Mouse (Mus musculus) thymus, postnatal 14 days (tissue): ENCODE data around the gene Zmynd10.

Source experiments
- DNase-seq: peaks from one replicate; pipeline ENCODE4 v3.0.0; 2021

Gene Zmynd10

DNA sequence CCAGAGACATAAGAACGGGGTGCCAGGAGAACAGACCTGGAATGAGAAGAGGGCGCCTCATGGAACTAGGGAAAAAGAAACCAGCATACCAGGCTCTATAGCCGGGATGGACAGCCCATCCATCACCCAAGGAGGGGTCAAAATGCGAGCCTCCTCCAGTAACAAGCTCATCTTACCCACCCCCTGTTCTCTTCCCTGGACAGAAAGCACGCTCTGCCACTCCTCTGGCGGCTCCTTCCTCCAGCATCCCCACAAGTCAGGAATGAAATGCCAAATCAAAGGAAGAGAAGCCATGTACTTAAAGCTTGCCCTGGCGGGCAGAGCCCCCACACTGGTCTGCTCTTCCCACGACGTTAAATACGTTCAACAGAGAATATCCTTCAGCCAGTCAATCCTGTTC is 6.1 kb upstream of the Zmynd10 start:
- no peak for DNase-seq

DNA sequence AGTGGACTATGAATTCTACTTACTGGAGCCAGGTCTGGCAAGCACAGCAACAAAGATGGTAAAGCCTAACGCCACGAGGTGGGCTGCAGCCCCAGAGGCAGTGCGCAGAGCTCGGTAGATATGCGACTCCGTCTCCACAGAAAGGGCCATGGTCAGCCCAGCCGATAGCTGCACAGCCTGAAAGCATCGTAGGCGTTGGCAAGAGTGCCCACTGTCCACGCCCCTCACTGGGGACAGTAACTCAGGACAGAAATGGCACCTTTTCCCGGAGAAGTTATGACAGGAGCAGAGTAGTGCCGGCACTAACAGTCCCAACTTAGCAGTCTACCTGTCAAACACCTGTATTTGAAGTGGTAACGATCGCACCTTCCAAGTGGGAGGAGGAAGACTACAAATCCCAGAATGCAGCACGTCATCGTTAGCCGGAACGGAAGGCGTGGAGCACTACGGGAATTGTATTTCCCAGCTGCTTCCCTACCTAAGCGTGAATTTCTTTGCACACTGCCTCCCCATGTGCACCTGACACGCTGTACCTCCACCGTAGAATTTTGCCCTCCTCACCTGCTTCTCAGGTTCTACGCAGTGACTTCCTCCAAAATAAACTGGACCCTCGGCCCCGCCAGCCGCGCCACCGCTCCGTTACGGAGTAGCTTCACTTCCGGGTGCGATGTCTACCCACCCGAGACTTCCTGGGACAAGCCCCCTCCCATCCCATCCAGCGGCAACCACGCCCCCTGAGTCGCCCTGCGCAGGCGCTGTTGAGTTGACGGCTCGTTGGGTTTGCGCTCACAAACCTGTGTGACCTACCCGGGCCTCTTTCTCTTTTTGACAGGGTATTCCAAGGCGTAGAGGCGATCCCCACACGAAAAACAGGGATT is 5.4 kb upstream of the Zmynd10 start, which contains the start of the genes Cyb561d2 and Nprl2:
Gene Cyb561d2, minus strand, starts transcription at position 720 of the 878 bp plus-strand sequence.
Gene Nprl2, plus strand, starts transcription at position 753 of the 878 bp plus-strand sequence.
- peak; percentile 98 for DNase-seq

DNA sequence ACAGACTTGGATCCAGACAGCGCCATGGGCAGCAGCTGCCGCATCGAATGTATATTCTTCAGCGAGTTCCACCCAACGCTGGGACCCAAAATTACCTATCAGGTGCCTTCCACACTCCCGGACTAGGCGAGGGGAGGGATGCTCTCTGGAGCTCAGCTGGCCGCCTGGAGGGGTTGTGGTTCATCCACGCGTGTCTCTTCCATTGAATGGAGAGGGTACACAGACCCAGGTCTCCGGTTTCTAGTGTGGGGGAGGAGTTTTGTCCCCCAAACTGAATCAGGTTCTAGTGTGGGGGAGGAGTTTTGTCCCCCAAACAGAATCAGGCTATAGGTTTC is 4.8 kb upstream of the Zmynd10 start:
- no peak for DNase-seq

DNA sequence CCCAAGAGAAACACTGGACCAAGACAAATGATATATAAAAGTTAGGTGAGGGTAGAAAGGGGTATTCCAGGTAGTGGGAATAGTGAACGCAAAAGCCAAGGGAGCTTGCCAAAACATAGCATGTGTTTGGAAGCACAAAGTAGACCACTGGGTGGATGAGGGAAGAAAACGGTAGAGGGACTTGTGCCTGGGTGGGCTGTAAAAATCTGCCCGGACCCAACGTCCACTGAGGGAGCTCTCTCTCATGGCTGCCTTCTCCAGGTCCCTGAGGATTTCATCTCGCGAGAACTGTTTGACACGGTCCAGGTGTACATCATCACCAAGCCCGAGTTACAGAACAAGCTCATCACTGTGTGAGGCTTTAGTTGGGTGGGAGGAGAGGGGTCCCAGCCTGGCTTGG is 4.4 kb upstream of the Zmynd10 start:
- no peak for DNase-seq

DNA sequence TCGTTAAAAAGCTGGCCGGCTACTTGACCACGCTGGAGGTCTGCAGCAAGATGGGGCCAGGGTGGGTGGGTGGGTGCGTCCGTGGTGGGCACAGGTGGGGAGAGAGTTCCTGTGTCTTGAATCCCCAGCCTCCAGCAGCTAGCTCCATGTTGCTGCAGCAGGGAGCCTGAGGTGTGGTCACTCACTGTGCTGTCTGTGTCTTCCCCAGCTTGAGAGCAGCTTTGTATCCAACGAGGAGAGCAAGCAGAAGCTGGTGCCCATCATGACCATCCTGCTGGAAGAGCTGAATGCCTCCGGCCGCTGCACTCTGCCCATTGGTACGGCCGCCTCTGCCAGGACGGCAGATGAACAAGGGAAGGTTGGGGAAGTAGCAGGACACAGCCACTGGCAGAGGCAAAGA is 3.8 kb upstream of the Zmynd10 start:
- DNase-seq = no peak

DNA sequence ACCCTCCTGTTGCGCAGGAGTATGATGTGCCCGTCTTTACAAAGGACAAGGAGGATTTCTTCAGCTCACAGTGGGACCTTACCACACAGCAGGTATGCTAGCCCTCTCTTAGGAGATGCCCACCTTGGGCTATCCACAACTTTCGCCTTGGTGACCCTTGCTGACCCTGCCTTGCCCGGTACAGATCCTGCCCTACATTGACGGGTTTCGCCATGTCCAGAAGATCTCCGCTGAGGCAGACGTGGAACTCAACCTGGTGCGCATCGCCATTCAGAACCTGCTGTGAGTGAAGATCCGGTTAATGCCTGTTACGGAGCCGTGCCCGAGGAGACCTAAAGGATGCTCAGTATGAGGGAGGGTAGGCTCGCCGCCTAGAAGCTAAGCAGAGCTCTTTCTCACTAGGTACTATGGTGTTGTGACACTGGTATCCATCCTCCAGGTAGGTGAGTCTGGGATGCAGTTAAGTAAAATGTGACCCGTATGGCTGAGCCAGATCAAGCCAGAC is 2.9 kb upstream of the Zmynd10 start:
- DNase-seq = no peak

DNA sequence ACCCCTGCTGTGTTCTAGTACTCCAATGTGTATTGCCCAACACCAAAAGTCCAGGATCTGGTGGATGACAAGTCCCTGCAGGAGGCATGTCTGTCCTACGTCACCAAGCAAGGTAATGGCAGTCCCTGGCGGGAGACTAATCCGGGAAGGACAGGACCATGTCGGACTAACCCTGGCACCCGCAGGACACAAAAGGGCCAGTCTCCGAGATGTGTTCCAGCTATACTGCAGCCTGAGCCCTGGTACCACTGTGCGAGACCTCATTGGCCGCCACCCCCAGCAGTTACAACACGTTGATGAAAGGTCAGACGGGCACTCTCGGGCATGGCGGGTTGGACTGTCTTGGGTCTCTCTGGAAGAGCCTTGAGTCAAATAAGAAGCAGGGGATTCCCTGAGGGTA is 2.4 kb upstream of the Zmynd10 start:
- DNase-seq = no peak

DNA sequence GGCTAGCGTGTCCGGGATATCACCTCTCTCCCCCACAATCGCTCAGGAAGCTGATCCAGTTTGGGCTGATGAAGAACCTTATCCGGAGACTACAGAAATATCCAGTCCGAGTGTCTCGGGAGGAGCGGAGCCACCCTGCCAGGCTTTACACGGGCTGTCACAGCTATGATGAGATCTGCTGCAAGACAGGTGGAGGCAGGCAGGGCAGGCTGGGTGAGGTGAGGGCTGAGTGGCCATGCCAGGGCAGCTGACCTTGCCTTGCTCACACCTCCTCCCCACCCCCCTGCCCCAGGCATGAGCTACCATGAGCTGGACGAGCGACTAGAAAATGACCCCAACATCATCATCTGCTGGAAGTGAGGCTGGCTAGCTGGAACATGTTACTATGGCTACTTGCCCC is 1.9 kb upstream of the Zmynd10 start:
- no peak for DNase-seq

DNA sequence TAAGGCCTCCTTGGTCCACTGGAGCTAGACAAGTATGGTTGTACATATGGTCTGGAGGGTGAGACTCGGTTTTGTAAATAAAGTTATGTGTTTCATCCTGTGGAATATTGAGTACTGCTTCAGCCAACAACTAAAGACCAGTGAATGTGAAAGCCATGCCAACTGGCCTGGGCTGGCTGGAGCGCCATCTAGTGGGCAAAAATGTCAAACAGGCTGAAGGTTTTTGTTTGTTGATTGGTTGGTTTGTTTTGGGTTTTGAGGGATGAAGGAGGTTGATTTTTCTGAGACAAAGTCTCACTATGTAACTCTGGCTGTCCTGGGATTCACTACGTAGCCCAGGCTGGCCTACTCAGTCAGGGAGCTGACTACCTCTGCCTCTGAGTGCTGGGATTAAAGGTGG is 1.5 kb upstream of the Zmynd10 start:
- DNase-seq = peak; percentile 79

DNA sequence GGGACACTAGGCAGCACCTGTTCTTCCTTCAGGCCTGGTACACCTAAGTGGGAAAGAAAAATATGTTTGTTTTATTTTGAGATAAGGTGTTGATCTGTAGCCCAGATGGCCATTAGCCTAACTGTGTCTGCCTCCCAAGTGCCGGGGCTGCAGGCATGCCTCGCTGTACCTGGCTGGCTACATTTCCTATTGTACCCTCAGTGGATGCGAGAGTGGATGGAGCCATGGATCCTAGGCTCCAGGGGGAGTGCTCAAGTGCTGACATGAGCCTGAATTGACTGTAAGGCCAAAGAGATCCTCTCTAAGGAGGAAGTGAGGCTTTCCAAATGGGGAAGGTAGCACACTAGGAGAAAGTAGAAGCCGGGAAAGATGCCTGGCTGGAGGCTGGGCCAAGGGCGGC is 859 bp downstream of the Zmynd10 start:
- DNase-seq = no peak

DNA sequence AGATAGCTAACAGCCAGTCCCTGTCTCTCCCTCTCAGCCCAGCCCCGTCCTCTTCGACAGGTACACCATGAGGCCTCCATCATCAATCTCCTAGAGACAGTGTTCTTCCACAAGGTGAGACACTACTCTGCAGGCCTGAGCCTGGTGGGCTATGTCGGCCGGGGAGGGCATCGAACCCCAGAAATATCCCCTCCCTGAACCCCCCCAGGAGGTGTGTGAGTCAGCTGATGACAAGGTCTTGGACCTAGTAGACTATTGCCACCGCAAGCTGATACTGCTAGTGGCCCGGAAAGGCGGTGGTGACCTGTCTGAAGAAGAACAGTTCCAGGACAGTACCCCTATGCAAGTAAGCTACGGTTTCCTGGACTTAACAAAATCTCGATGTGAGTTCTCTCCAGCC is 1.7 kb downstream of the Zmynd10 start:
- no peak for DNase-seq

DNA sequence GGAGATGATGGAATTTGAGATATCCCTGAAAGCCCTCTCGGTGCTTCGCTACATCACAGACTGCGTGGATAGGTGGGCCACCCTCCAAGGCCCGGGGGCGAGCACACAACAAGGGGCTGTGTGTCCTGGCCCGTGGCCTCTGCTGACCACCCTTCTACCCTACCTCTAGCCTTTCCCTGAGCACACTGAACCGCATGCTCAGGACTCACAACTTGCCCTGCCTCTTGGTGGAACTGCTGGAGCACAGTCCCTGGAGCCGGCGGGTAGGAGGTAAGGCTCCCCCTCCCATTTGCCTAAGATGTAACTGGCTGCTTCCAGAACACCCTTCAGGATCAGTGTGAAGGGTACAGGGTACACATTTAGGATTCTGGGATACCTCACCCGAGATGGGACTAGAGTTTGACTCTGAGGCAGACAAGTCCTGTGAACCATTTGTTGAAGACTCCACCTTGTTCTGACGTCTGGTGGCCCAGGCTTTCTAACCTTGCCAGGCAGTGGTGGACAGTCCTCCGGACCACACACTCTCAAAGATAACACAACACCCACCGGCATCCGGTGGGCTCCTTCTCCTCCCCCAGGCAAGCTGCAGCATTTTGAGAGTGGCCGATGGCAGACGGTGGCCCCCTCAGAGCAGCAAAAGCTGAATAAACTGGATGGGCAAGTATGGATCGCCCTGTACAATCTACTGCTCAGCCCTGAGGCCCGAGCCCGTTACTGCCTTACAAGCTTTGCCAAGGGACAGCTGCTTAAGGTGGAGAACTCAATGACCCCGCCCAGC is 2.4 kb downstream of the Zmynd10 start:
- DNase-seq = no peak

DNA sequence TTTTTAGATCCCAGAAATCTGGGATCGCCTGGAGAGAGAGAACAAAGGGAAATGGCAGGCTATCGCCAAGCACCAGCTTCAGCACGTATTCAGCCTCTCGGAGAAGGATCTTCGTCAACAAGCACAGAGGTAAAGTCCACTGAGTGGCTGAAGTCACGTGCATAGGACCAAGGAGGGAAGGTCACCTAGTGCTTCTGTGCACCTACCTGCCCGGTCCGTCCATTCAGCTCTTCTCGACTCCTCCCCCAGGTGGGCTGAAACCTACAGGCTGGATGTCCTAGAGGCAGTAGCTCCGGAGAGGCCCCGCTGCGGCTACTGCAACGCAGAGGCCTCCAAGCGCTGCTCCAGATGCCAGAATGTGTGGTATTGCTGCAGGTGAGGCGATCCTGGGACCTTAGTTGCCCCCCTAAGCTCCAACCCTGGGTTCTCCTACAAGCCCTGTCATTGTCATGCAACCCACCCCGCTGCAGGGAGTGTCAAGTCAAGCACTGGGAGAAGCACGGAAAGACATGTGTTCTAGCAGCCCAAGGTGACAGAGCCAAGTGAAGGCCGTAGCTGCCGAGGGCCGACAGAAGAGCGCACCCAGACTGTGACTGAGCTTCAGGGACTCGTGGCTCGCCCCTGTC is 3.5 kb downstream of the Zmynd10 start:
- no peak for DNase-seq

DNA sequence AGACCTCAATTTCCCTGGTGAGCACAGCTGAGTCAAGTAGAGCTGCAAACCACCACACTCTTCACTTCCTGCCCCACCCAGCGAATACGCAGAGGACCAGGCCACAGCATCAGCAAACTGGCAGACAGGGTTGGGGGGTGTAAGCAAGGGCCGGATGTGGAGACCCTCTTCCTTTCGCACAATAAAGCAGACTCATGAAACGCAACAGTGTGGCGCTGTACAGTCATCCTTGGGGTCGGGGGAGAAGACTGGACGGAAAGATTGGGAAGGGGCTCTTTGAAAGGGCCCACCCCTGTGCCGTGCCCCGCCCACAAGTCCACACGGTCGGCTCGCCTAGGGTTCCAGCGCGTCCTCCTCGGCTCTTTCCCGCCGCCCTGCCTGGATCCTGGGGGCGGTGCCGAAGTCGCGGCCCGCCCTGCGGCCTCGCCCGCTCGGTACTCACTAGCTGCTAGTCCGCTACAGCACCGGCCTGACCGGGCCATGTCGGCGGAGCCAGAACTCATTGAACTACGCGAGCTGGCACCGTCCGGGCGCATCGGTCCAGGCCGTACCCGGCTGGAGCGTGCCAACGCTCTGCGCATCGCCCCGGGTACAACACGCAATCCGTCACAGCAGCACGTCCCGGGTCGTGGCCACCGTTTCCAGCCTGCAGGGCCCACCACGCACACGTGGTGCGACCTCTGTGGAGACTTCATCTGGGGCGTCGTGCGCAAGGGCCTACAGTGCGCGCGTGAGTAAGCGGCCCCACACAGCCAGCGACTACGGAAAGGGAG is 4.2 kb downstream of the Zmynd10 start, which contains the start of gene Rassf1:
Gene Rassf1, plus strand, starts transcription at position 439 of the 773 bp plus-strand sequence.
- peak; percentile 83 for DNase-seq

DNA sequence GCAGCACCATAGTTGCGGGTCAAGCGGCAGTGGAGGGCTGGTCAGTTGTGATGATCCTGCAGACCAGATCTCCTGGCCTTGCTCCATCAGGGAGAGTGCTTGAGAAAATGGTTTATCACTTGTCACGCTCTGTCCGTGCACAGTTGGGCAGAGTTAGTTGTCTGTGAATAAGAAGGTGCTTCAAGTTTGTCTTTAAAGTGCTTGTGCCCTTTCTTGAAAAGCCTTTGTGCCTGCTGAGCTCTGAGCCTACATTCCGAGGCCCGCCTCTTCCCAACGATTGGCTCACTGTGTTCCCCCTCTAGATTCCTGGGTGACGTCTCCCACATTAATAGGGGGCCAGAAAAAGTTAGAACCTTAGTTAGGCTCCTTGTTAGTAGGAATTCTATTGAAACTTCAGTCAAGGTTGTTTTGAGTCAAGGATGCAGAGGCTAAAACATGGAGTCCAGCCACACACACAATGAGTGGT is 4.8 kb downstream of the Zmynd10 start:
- no peak for DNase-seq

DNA sequence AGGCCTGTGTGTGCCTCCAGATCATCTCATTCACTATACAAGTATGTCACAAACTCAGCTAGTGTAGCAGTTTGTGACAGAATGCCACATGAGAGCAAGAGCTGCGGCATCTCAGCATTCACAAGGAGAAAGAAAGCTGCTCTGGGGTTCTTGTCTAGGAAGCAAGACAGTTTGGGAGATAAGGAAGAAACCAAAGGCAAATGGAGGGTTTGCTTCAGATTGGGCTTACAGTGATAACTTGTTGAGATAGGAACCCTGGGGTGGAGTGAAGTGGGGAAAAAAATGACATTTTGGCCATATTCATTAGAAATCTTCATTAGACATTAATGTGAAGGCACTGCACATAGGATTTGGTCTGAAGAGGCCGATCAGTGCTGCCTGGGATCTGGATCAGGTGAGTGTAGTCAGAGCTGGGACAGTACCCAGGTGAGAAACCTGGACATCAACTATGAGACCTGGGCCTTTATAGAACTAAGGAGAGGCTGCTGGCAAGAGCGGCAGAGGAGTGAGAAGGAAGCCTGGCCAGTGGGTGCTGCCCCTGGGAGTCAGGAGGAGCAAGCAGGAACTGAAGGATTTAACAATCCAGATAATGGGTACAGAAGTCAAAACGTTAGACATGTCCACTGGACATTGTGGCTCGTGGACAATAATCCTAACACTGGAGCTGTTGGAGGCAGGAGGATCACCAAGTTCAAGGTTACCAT is 5.7 kb downstream of the Zmynd10 start:
- DNase-seq = no peak

DNA sequence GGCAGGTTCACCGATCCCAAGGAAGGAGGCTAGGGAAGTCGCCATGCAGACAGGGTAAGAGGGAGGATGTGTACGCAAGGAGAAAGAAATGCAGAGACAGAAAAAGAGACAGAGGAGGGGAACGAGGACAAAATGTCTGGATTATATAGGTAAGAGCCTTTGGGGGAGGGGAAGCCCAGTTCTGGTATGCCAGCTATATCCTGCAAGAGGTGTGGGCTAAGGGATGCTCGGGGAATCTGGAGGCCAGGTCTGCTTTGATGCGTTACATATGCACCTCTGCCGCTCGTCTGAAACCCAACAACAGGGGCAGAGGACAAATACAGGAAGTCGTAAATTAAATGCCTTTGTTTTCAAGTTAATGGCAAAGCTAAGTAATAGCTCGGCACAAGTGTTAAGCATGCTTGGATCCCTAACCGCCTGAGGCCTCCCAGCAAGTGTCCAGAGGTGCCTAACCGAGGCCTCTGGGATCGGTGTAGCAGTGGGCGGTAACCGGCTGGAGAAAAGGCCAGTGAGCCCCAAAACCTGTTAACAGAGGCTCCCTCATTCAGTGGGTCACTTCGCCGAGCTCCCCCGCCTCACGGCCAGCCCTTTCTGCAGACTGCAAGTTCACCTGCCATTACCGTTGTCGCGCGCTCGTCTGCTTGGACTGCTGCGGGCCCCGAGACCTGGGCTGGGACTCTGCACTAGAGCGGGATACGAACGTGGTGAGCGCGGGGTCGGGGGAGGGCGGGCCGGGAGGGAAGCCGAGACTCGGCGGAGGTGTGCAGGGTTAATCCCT is 6.6 kb downstream of the Zmynd10 start:
- DNase-seq = peak; percentile 72

DNA sequence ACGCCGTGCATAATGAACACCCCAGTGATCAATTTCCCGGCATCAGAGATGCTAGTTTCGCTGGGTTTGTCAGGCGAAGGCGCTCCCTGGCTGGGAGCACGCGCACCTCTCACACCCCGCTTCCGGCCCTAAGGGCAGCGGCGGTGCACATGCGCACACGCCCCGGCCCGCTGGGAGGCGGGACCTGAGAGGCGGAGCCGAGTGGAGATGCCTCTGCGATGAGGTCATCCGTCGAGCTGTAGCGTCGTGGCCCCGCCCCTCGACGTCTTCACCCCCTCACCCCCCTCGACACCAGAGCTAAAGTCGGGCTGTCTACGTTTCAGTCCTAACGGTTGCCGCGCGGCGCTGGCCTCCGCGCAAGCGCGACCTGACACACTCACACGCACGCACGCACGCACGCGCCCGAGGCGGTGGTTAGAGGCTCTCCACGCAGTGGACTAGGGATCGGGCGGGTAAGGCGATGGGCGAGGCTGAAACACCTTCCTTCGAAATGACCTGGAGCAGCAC is 7.3 kb downstream of the Zmynd10 start:
- peak; percentile 97 for DNase-seq

DNA sequence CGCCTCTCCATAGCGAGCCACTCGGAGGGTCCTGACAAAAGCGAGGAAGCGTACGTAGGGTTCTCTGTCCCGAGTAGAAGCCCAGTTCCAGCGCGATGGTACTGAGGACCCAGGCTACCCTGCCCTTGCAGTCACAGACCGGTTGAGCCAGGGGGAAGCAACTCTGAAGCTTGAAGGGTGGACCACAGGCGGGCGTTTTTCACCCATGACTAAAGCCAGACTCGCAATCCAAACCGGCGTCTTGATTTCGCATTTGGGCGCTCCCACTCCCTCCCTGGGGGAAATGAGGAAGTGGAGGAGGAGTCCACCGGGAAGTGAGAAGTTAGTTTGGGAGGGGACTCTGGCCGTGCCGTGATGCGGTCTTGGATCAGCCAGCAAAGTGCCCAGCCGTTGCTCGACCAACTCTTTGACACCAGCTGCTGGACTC is 7.9 kb downstream of the Zmynd10 start:
- no peak for DNase-seq

DNA sequence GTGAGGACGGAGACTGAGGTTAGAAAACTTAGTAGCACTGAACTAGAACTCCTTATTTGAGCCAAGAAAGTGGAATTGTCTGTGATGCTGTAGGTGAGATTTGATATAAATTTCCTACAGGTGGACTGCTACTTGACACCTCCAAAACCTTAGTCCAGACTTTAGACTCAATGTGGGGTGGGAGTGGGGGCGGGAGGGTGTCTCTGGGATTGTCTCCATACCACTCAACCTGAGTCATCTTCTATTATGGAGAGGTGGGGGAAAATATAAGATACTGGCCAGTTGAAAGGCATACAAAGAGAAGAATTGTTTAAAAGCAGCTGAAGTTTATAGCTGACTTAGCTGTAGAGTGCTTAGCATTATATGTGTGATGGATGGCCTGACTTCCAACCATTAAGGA is 8.6 kb downstream of the Zmynd10 start:
- DNase-seq = no peak

DNA sequence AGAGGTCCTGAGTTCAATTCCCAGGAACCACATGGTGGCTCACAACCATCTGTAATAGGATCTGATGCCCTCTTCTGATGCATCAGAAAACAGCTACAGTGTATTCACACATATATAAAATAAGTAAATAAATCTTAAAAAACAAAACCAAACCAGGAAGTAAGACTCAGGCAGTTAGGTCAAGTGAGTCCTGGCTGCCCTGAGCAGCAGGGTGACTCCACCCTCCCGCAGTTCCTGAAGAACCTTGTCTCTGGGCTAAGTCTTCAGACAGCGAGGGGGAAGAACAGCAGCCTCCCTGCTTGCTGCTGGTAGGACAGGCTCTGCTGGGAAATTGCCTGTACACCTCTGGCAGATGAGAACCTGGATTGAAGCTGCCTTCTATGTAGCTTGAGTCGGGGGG is 9.2 kb downstream of the Zmynd10 start:
- no peak for DNase-seq
